Mouse (Mus musculus): ENCODE data around the gene Pold1.

The Pold1 gene

GRCm38 (mm10) chr7:44542555-44542954 is 6.1 kb downstream of the Pold1 start:
- no peak for DNase-seq

GRCm38 (mm10) chr7:44538756-44539624 is 9.7 kb downstream of the Pold1 start:
- no peak for DNase-seq

GRCm38 (mm10) chr7:44537496-44537895 is 11.2 kb downstream of the Pold1 start:
- no peak for DNase-seq

- DNase-seq = no peak
Measured at GRCm38 (mm10) chr7:44537009-44537408, 11.6 kb downstream of the Pold1 start.

GRCm38 (mm10) chr7:44536590-44536968 is 12.1 kb downstream of the Pold1 start:
- DNase-seq = no peak

- DNase-seq = no peak
Measured at GRCm38 (mm10) chr7:44535657-44536589, 12.7 kb downstream of the Pold1 start.

- DNase-seq = no peak
Measured at GRCm38 (mm10) chr7:44534656-44535441, 13.8 kb downstream of the Pold1 start.

- no peak for DNase-seq
Measured at GRCm38 (mm10) chr7:44534242-44534641, 14.4 kb downstream of the Pold1 start.

- no peak for DNase-seq
Measured at GRCm38 (mm10) chr7:44533746-44534045, 15.0 kb downstream of the Pold1 start.

GRCm38 (mm10) chr7:44532918-44533745 is 15.5 kb downstream of the Pold1 start:
- no peak for DNase-seq

GRCm38 (mm10) chr7:44531946-44532732 is 16.5 kb downstream of the Pold1 start, which contains the start of gene Spib:
Gene Spib, minus strand, starts transcription at chr7:44532071.
- no peak for DNase-seq

GRCm38 (mm10) chr7:44531207-44531606 is 17.4 kb downstream of the Pold1 start:
- DNase-seq = no peak

- DNase-seq = no peak
Measured at GRCm38 (mm10) chr7:44530507-44530906, 18.1 kb downstream of the Pold1 start.

- DNase-seq = no peak
Measured at GRCm38 (mm10) chr7:44529518-44529917, 19.1 kb downstream of the Pold1 start.

GRCm38 (mm10) chr7:44527483-44528398 is 20.9 kb downstream of the Pold1 start:
- peak; percentile 86 for DNase-seq

GRCm38 (mm10) chr7:44526414-44527154 is 22.1 kb downstream of the Pold1 start:
- no peak for DNase-seq

GRCm38 (mm10) chr7:44525126-44525832 is 23.4 kb downstream of the Pold1 start:
- DNase-seq = peak; percentile 58

- no peak for DNase-seq
Measured at GRCm38 (mm10) chr7:44524502-44524901, 24.1 kb downstream of the Pold1 start, which contains the start of gene Mybpc2. Gene Mybpc2, minus strand, starts transcription at chr7:44524656.

- no peak for DNase-seq
Measured at GRCm38 (mm10) chr7:44523056-44523455, 25.6 kb downstream of the Pold1 start.

Measured in right cerebral cortex, postnatal 4 days (tissue).